In the genomic region with DNA sequence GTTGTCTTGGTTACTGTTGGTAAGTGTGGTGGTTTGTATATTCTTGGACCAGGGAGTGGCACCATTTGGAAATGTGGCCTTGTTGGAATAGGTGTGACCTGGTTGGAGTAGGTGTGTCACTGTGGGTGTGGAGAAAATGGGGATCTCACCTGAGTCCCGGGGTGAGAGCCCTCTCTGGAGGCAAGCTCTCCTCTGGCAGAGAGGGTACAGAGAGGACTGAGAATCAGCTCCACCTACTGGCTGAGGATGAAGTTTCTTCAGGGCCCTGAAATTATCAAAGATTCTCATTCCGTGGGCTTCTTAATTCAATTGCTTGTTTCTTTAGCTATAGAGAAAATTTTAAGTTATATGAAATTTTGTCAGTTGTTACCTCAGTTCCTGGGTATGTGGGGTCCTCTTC, we compare ENCODE assay signal across 13 mouse cellular contexts.
A peak's percentile ranks its signal among the peaks of the same experiment; 100 is the strongest.
DNase-seq lines count a peak whose midpoint lies in the region; ATAC-seq and TF ChIP-seq lines count a peak whose summit lies in the region.
"Had no signal": no experiment of that assay in that cellular context is flagged by ENCODE, and none has a peak within 500 bp of the region (broad histone marks: within the 10 kb centered on the region; RNA-seq: fewer than 3 reads in every experiment).

No protein-coding gene starts in this region.

- no peaks in the 10 kb centered on the region for H3K27me3 ChIP-seq in kidney, adult 2 months (replicated peaks; ENCODE audit: control insufficient read depth, insufficient read depth, low read length)
- no peaks in the 10 kb centered on the region for H3K27me3 ChIP-seq in kidney, embryonic 14.5 days (ENCODE audit: control insufficient read depth, insufficient read depth, low read length)
- no peaks in the 10 kb centered on the region for H3K27me3 ChIP-seq in E14TG2a.4 (ENCODE audit: insufficient read depth, low read length)
- H3K27me3 ChIP-seq in embryonic facial prominence, embryonic 10.5 days (replicated peaks; ENCODE audit: low read depth, poor library complexity, severe bottlenecking), result no peaks in the 10 kb centered on the region
- H3K27me3 ChIP-seq: heart, embryonic 15.5 days; liver, embryonic 15.5 days had no signal

- ATAC-seq in kidney, embryonic 14.5 days (ENCODE audit: low FRiP score, low TSS enrichment), result no peak
- ATAC-seq: forebrain, embryonic 16.5 days had no signal

- no peaks in the 10 kb centered on the region for H3K36me3 ChIP-seq in kidney, adult 2 months (ENCODE audit: control insufficient read depth, insufficient read depth, low read length)
- H3K36me3 ChIP-seq in kidney, embryonic 14.5 days (ENCODE audit: control insufficient read depth, insufficient read depth, low read length), result no peaks in the 10 kb centered on the region
- no peaks in the 10 kb centered on the region for H3K36me3 ChIP-seq in E14TG2a.4 (ENCODE audit: insufficient read depth, low read length)
- H3K36me3 ChIP-seq in embryonic facial prominence, embryonic 10.5 days (replicated peaks), result no peaks in the 10 kb centered on the region
- H3K36me3 ChIP-seq: heart, embryonic 15.5 days; liver, embryonic 15.5 days had no signal

- H3K27ac ChIP-seq in kidney, adult 2 months (ENCODE audit: insufficient read depth, low read depth, low read length), result no peak overlapping the region
- H3K27ac ChIP-seq in kidney, embryonic 14.5 days (ENCODE audit: low read depth, low read length), result no peak overlapping the region
- no peak overlapping the region for H3K27ac ChIP-seq in embryonic facial prominence, embryonic 10.5 days (replicated peaks)
- H3K27ac ChIP-seq: heart, embryonic 15.5 days; liver, embryonic 15.5 days had no signal

- no peak overlapping the region for H3K4me3 ChIP-seq in kidney, adult 2 months (ENCODE audit: insufficient read depth, low read depth, low read length)
- H3K4me3 ChIP-seq in kidney, embryonic 14.5 days (ENCODE audit: low read length), result no peak overlapping the region
- no peak overlapping the region for H3K4me3 ChIP-seq in E14TG2a.4 (replicated peaks; ENCODE audit: low read length)
- H3K4me3 ChIP-seq in embryonic facial prominence, embryonic 10.5 days, result no peak overlapping the region
- H3K4me3 ChIP-seq: heart, embryonic 15.5 days; liver, embryonic 15.5 days had no signal

- H3K9ac ChIP-seq in kidney, embryonic 14.5 days (ENCODE audit: low read depth, low read length), result no peak overlapping the region
- H3K9ac ChIP-seq: heart, embryonic 15.5 days; liver, embryonic 15.5 days had no signal

- WGBS in kidney, adult 2 months, result 32% methylated on average over 2 of the region's 2 CpGs
- 51% methylated on average over 2 of the region's 2 CpGs for WGBS in kidney, embryonic 14.5 days
- 49% methylated on average over 2 of the region's 2 CpGs for WGBS in embryonic facial prominence, embryonic 10.5 days

- H3K9me3 ChIP-seq in kidney, embryonic 14.5 days (ENCODE audit: control insufficient read depth, low read length), result no peaks in the 10 kb centered on the region
- H3K9me3 ChIP-seq in E14TG2a.4 (ENCODE audit: low read length), result peaks cover 20% of the 10 kb centered on the region
- H3K9me3 ChIP-seq in embryonic facial prominence, embryonic 10.5 days, result no peaks in the 10 kb centered on the region
- H3K9me3 ChIP-seq: heart, embryonic 15.5 days; liver, embryonic 15.5 days had no signal

- no peak for TF ChIP-seq POLR2A in kidney, adult 2 months (IDR thresholded peaks at IDR 0.05; ENCODE audit: low read depth, low read length)

- no peaks in the 10 kb centered on the region for H3K4me1 ChIP-seq in kidney, adult 2 months (ENCODE audit: control insufficient read depth, insufficient read depth, low read length)
- H3K4me1 ChIP-seq in kidney, embryonic 14.5 days (ENCODE audit: control insufficient read depth, insufficient read depth, low read length), result no peaks in the 10 kb centered on the region
- no peaks in the 10 kb centered on the region for H3K4me1 ChIP-seq in E14TG2a.4 (replicated peaks; ENCODE audit: low read depth, low read length)
- H3K4me1 ChIP-seq in embryonic facial prominence, embryonic 10.5 days, result no peaks in the 10 kb centered on the region
- H3K4me1 ChIP-seq: heart, embryonic 15.5 days; liver, embryonic 15.5 days had no signal

- TF ChIP-seq CTCF in kidney, adult 2 months (conservative IDR thresholded peaks at IDR 0.05; ENCODE audit: insufficient read depth, insufficient read length, low read depth, low read length), result no peak
- TF ChIP-seq CTCF in E14TG2a.4 (conservative IDR thresholded peaks at IDR 0.05; ENCODE audit: low read length), result peak; percentile 18; the same call in 1 of the 2 replicates

- peak; percentile 2 for DNase-seq in kidney, adult 2 months
- DNase-seq in A20 (ENCODE audit: low read depth, low spot score), result peak; percentile 16
- peak; percentile 9 for DNase-seq in embryonic facial prominence, embryonic 10.5 days (ENCODE audit: low spot score)
- DNase-seq in layer of hippocampus, postnatal 36 days, result no peak
- DNase-seq in urinary bladder, postnatal 4 days (ENCODE audit: low spot score in 2 of 2), result no peak
- DNase-seq: cerebellum, postnatal 25 days; right cerebral cortex, postnatal 4 days; thymus, adult 18-20 months had no signal

- no peak overlapping the region for H3K4me2 ChIP-seq in kidney, embryonic 14.5 days (replicated peaks; ENCODE audit: low read depth, low read length)
- H3K4me2 ChIP-seq: heart, embryonic 15.5 days; liver, embryonic 15.5 days had no signal

Comparison
In these comparisons a context has a peak if more than half of its experiments do, and no peak if none do; other contexts are left out.
1. DNase-seq: peak in kidney, adult 2 months (single experiment), A20 (single experiment) and embryonic facial prominence, embryonic 10.5 days (single experiment); none in layer of hippocampus, postnatal 36 days (0 of 2) and urinary bladder, postnatal 4 days (0 of 2).